9 mouse cellular contexts compared by ENCODE assay signal in the genomic region with DNA sequence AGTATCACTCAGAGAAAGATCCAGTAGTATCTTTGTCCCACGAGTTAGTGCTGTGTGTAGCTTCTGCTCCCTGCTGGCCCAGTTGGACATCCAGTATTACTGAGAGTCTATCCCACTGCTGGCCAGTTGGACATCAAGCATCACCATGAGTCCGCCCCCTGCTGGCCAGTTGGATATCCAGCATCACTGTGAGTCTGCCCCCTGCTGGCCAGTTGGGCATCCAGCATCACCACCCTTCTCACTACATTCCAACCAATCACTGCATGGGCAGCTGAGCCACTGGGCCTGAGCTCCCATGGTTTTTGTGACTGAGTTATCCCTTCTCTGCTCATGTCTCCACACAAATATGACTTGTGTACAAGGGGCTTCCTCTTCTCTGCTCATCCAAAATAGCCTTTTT. TPM values are rescaled to one million over a fixed set of nuclear protein-coding genes. Genes with fewer than 3 reads are reported as not detected.
A peak's percentile ranks its signal among the peaks of the same experiment; 100 is the strongest.
DNase-seq lines count a peak whose midpoint lies in the region; ATAC-seq and TF ChIP-seq lines count a peak whose summit lies in the region.
"Had no signal": no experiment of that assay in that cellular context is flagged by ENCODE, and none has a peak within 500 bp of the region (broad histone marks: within the 10 kb centered on the region; RNA-seq: fewer than 3 reads in every experiment).

No protein-coding gene starts in this region.

- no peak for TF ChIP-seq POLR2A in bone marrow macrophage, adult 2 months (IDR thresholded peaks at IDR 0.05; ENCODE audit: borderline replicate concordance, low read depth, low read length)

- TF ChIP-seq CTCF in bone marrow macrophage, adult 2 months (IDR thresholded peaks at IDR 0.05; ENCODE audit: low read depth, low read length): peak; percentile 94
- peak; percentile 98 for TF ChIP-seq CTCF in liver, embryonic 14.5 days (IDR thresholded peaks at IDR 0.05; ENCODE audit: low read depth)

- no peaks in the 10 kb centered on the region for H3K9me3 ChIP-seq in liver, embryonic 14.5 days (ENCODE audit: control insufficient read depth, low read length)
- H3K9me3 ChIP-seq: embryonic facial prominence, embryonic 12.5 days had no signal

- H3K27me3 ChIP-seq in liver, embryonic 14.5 days (ENCODE audit: control insufficient read depth, insufficient read depth, low read length): no peaks in the 10 kb centered on the region
- H3K27me3 ChIP-seq: embryonic facial prominence, embryonic 12.5 days had no signal

- peaks cover 2% of the 10 kb centered on the region for H3K4me1 ChIP-seq in bone marrow macrophage, adult 2 months (ENCODE audit: control insufficient read depth, insufficient read depth, low read length)
- no peaks in the 10 kb centered on the region for H3K4me1 ChIP-seq in liver, embryonic 14.5 days (replicated peaks; ENCODE audit: control insufficient read depth in 2 of 2, insufficient read depth in 2 of 2, low read length in 1 of 2)
- H3K4me1 ChIP-seq: embryonic facial prominence, embryonic 12.5 days had no signal

- no peak overlapping the region for H3K4me3 ChIP-seq in bone marrow macrophage, adult 2 months (ENCODE audit: insufficient read depth, low read length)
- no peak overlapping the region for H3K4me3 ChIP-seq in liver, embryonic 14.5 days (ENCODE audit: insufficient read depth in 1 of 2, low read depth in 2 of 2, low read length in 2 of 2)
- H3K4me3 ChIP-seq: embryonic facial prominence, embryonic 12.5 days had no signal

- H3K27ac ChIP-seq in bone marrow macrophage, adult 2 months (ENCODE audit: insufficient read depth, low read depth, low read length): no peak overlapping the region
- no peak overlapping the region for H3K27ac ChIP-seq in liver, embryonic 14.5 days
- H3K27ac ChIP-seq: embryonic facial prominence, embryonic 12.5 days had no signal

- H3K9ac ChIP-seq in liver, embryonic 14.5 days (replicated peaks): no peak overlapping the region
- H3K9ac ChIP-seq: embryonic facial prominence, embryonic 12.5 days had no signal

- peak; percentile 14 to 19 for DNase-seq in heart, adult 9 months (ENCODE audit: low spot score in 2 of 2)
- DNase-seq in heart, postnatal 25 days (ENCODE audit: low spot score): no peak
- peak; percentile 80 for DNase-seq in CD4-positive, CD25-positive, alpha-beta regulatory T cell, adult 2 months (ENCODE audit: low read depth, low spot score)
- DNase-seq in liver, embryonic 14.5 days (ENCODE audit: low read depth in 3 of 3, low spot score in 3 of 3): peak in 1 of 3 experiments; percentile 26
- peak; percentile 23 to 55 for DNase-seq in spleen, postnatal 10 days (ENCODE audit: low spot score in 2 of 2)
- no peak for DNase-seq in left cerebral cortex, adult 8-10 months (ENCODE audit: low spot score in 2 of 2)
- no peak for DNase-seq in gastrocnemius, postnatal 25 days

- 68% methylated on average over 2 of the region's 2 CpGs for WGBS in liver, embryonic 14.5 days (ENCODE audit: insufficient replicate concordance)

- ATAC-seq in liver, embryonic 14.5 days (ENCODE audit: insufficient read depth): no peak

- TF ChIP-seq EP300 in liver, embryonic 14.5 days (IDR thresholded peaks at IDR 0.05; ENCODE audit: low read depth): no peak

- intact Hi-C loops in heart, postnatal 25 days (cut with DNase I): loop anchor here (5.0 kb wide), 1 partner anchor 39 kb away; no protein-coding TSS in a partner anchor

- H3K36me3 ChIP-seq in liver, embryonic 14.5 days (replicated peaks; ENCODE audit: control insufficient read depth, insufficient read depth, low read depth): no peaks in the 10 kb centered on the region

- H3K4me2 ChIP-seq in liver, embryonic 14.5 days (ENCODE audit: low read depth): no peak overlapping the region
- H3K4me2 ChIP-seq: embryonic facial prominence, embryonic 12.5 days had no signal

RNA-seq across cellular contexts. Expression of a gene that starts 33.8 kb away (rescaled TPM):
- total RNA-seq in heart, postnatal 25 days (2021): under 1 TPM; 0.13 to 0.36 TPM
- 1.3 and 1.7 TPM in 2 replicates for polyA plus RNA-seq in bone marrow macrophage, adult 2 months (2012; ENCODE audit: insufficient read depth, insufficient read length, missing spikeins)
- polyA plus RNA-seq in liver, embryonic 14.5 days (2012; rRNA removed): 0.23 and 0.37 TPM in 2 replicates
- 0.93 and 1.3 TPM in 2 replicates for polyA plus RNA-seq in liver, embryonic 14.5 days (2014; fragmentation: Nextera tagmentation; extraction: Ambion mirVana)
- 1 to 10 TPM; 6.4 to 6.9 (median 6.5) TPM for total RNA-seq in left cerebral cortex, adult 8-10 months (2022)
- total RNA-seq in gastrocnemius, postnatal 25 days (2021): under 1 TPM; 0.29 to 0.36 TPM

Comparison
In these comparisons a context has a peak if more than half of its experiments do, and no peak if none do; other contexts are left out.
1. DNase-seq: peak in heart, adult 9 months (2 of 2), CD4-positive, CD25-positive, alpha-beta regulatory T cell, adult 2 months (single experiment) and spleen, postnatal 10 days (2 of 2); none in heart, postnatal 25 days (single experiment), left cerebral cortex, adult 8-10 months (0 of 2) and gastrocnemius, postnatal 25 days (single experiment).
2. RNA of a gene that starts 33.8 kb away (total RNA-seq): 6.4 to 6.9 TPM in left cerebral cortex, adult 8-10 months; 0.13 to 0.36 TPM in heart, postnatal 25 days and 0.29 to 0.36 TPM in gastrocnemius, postnatal 25 days; every median in the first group is over 4 times any median in the second.